Mouse (Mus musculus): ENCODE measurements around the gene Zfp715.

GRCm38 (mm10) chr7:43353118-43353517, 40.0 kb upstream of the Zfp715 start:
- TF ChIP-seq CTCF (IDR thresholded peaks at IDR 0.05; ENCODE audit: extremely low read depth, insufficient read depth, insufficient read length, insufficient replicate concordance) (no peak), POLR2A (IDR thresholded peaks at IDR 0.05; ENCODE audit: low read depth, low read length) (no peak)

Data from spleen, adult 2 months (tissue).